Mouse (Mus musculus): ENCODE measurements around the gene Cbfb.
A peak's percentile ranks its signal among the peaks of the same experiment; 100 is the strongest.
"Not testable (repeated sequence)": the region's sequence is repeated elsewhere in the genome, so short reads cannot be mapped to it uniquely, and the experiment has no call there.

Gene Cbfb

DNA sequence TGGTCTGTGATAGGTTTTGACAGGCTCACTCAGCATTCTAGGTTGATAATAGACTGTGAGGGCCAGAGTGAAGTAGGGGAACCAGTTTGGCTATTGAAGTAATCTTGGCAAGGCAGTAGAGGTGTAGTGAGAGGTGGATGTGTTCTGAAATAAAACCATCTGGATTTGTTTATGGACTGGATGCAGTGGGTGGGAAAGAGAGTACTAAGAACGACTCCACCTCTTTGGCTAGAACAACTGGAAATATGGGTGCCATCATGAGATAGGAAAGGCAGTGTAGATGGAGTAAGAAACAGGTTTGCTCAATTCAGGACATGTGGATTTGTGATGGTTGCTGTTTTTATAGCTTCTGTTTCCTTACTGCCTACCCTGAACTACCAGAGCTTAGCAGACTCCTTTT is 11.7 kb downstream of the Cbfb start:
- no peak for DNase-seq (ENCODE audit: low spot score)

DNA sequence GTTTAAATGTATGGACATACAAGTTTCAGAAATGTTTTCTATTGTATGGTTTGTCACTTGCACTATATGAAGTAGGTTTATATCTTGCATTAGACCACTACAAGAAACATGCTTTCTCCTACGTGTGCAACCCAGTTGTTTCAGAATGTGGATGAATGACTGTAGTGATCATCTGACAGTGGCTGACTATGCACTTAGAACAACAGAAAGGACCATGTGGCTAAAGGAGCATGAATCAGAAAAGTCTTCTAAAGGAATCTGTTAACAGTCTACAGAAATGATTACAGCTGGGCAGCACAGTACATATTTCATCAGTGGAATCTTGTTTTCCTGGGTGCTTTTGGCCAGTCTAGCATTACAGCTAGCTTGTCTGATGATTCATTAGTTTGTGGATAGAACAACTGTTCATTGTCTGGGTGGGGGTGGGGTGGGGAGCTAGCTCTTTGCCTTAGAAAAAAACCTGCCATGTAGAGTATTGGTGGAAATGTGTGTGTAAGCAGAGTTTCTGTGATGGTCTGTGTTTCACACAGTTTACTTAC is 16.1 kb downstream of the Cbfb start:
- no peak for DNase-seq (ENCODE audit: low spot score)

DNA sequence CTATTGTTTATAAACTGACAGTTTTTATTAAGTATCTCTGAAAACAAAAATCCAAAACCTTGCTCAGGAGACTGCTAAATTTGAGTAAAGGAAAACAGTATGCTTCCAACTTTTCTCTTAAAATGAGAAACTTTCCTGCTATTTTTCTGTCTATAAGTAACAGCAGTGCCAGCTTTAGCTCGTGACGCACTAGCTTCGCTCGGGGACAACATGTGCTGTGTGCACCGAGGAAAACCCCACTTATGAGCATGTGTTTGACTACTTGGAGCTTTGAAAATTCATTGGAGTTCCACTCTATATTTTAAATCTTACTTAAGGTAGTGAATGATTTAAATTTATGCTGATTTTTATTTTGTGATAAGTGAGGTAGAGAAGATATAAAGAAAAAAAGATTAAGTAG is 21.7 kb downstream of the Cbfb start:
- DNase-seq (ENCODE audit: low spot score), result no peak

DNA sequence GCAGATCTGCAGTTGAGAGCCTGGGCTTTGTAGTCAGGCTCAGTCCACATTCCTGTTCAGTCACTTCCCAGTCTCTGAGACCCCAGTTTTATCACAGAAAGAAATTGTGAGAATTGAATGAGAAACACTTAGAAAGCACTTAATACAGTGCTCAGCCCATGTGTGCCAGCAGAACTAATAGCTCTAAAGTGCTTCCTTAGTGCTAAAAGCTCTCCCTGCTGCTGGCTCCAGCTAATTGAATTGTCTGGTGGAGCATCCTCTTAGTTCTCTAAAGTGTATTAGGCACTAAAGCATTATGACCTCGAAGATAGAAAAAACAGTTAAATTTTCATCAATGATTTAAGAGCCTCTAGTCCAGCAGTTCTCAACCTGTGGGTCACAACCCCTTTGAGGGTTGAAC is 35.3 kb downstream of the Cbfb start:
- DNase-seq (ENCODE audit: low spot score), result peak; percentile 57

DNA sequence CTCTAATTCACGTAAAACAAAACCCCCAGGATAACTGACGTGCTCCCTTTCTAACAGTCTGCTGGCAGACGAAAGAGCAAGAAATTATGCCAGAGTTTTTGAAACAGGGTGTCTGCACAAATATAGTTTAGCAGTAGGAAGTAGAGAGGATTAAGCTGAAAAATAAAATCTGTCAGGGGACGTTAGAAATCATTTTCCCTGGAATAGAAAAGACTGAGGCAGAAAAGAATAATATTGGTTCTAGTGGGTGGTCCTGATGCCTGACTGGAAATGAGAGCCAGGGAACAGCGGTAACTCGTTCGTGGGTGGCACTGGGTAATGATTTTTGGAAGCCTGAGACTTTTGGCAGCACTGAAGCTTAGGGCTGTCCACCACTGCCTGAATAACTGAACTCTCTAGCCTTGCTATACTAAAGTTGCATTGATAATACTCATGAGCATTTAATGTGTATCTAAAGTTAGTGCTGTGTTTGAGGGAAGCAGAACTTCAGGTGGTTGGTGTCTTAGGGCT is 36.3 kb downstream of the Cbfb start:
- DNase-seq (ENCODE audit: low spot score), result no peak

DNA sequence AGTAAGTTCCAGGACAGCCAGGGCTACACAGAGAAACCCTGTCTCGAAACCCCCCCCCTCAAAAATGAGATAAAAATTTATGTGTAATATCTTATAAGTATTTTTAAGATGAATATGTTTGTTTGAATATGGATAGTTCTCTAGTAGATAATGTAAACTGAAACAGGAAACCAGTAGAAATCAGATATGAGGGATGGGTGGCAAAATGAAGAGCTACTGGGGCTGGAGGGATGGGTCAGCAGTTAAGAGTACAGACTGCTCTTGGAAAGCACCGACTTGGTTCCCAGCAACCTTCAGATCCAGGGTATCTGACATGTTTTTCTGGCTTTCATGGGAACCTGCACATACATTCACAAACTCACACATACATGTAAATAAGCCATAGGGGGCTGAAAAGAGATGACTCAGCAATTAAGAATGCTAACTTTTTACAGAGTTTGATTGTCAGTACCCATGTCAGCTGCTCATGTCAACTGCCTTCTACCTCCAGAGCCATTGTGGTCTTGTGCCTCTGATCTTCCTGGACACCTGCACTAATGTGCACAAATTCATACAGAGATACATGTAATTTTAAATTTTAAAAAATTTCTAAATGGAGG is 37.3 kb downstream of the Cbfb start:
- DNase-seq (ENCODE audit: low spot score), result no peak

DNA sequence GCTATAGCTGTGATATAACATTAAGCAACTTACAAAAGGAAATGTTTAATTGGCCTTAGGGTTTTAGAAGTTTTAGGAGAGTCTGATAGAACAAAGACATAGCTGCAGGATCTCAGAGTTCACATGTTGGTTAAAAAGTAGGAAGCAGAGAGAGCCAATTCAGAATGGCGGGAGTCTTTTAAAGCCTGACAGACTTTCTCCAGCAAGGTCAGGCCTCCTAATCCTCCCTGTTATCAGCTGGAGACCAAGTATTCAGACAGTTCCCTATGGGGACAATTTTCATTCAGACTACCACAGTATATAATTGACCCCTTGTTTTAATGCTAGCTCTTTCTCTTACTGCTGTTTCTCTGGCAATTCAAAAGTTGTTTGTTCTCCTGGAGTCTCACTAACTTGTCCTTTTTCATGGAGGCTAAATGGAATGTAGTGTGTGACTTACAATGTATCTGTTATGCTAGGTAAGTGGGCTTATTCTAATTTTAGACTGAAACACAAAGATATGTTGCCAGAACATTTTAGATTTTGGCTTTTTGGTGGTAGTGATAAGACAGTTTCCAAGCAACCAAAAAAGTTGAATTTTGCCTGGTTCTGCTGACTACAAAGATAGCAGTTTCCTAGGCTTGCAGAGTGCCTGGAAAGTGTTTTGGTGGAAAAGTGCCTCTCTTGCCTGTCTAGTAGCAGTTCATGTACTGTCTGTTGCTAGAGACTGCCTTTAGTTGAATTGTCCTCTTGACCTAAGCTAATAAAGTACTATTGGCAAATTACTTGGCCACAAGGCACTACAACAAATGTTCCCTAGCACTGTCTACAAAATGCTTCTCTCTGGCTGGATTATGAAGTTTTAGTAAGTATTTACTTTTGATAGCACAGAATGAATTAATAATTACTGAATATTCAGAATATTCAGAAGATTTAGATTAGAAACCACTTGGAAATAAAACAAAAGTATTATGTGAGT is 39.0 kb downstream of the Cbfb start:
- DNase-seq (ENCODE audit: low spot score), result no peak

DNA sequence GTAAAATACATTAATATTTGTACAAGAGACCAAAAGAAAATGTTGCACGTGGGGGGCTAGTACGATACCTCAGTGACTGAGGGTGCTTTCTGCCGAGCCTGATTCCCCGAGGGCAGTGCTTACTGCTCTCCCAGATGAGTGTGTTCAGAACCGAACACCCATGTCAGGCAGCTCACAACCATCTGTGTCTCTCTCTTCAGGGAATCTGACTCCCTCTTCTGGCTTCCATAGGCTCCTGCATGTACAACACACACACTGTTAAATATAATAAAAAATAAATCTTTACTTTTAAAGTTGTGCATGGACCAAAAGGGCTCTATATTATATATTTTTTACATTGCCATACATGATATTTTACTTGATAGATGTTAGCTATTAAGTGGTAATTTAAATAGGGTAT is 43.6 kb downstream of the Cbfb start:
- DNase-seq (ENCODE audit: low spot score), result no peak

DNA sequence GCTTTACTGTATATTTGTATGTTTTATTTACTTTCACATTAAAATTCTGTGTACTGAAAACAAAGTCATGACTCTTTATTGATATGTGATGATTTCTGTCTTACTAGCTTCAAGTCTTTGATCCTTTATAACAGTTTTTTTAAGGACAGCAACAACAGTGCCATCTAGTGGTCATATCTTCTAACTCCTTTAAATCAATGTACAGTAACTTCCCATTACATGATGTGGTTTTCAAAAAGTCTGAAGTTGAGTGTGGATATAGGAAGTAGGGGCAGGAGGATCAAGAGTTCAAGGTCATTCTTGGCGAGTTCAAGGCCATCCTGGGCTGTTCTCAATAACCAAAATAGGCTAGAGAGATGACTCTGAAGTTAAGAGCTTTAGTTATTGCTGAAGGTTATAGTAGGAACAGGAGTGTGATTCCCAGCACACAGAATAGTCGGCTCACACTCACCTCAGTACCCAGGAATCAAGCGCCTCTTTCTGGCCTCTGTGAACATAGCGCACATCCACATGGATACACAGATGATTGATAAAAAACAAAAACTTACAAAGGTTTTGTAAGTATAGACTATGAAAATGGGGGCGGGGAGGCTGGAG is 47.5 kb downstream of the Cbfb start:
- peak; percentile 92 for DNase-seq (ENCODE audit: low spot score)

DNA sequence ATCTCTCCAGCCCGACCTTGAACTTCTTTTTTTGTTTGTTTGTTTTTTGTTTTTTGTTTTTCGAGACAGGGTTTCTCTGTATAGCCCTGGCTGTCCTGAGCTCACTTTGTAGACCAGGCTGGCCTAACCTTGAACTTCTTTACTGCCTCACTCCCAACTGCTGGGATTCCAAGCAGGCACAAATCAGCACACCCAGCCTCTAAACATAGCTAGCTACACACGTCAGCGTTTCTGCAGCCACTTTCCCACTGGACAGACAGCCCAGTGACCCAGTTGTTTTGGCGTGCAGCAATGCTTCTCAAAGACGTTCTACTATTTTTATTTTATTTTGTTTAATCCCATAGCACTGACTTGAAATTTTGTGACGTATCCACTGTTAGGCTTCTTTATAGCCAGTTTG is 53.4 kb downstream of the Cbfb start:
- DNase-seq (ENCODE audit: low spot score), result no peak

DNA sequence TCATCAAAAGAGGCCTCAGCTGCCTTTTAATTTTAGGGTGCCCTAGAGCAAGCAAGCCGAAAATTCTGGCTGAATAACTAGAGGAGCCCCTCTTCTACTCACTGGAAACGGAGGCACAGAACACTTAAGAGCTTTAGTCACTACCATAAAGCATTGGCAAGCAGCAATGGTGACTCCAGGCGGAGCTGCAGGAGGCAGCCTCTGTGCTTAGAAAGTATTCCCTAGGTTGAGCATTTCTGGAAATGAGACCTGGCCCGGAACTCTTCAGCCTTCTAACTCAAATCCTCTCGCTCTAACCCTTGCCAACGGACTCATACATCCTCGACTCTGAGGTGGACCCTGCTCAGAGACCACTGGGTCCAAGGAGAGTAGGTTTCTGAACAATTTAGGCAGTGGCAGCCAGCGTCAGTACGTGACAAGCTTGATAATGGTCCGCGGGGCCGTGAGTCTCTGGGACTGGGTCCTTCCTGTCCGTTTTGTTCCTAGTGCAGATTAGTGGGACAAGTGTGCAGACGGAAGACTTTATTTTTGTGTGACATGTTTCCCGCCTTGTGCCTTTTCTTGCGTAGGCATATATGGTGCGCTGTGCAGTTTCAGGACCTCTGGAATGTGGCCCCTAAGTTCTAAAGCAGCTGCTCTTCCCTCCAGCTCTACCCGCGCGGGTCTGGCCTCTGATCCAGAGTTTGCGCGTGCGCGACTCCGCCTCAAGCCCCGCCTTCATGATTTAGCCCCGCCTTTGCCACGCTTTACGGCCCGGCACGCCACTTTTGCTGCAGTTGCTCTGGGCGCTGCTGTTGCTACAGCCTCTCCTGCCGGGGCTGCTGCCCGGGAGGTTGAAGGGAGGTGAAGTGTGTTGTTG is 54.2 kb downstream of the Cbfb start, which contains the start of gene D230025D16Rik:
D230025D16Rik (plus strand) TSS at position 733 of the 859 bp plus-strand sequence.
- DNase-seq (ENCODE audit: low spot score), result peak; percentile 99

DNA sequence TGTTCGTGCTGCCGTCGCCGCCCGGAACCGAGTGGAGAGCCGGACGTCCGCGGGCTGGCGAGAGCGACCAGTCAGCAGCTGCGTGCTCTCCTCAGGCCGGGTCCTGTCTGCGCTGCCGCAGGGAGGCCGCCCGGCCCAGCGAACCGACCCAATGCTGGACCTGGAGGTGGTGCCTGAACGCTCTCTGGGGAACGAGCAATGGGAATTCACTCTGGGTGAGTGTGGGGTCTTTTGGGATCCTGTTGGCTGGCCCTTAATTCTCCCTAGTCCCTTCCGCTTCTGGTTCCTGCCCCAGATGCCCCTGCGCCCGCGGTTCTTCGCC is 54.8 kb downstream of the Cbfb start:
- DNase-seq (ENCODE audit: low spot score), result no peak

DNA sequence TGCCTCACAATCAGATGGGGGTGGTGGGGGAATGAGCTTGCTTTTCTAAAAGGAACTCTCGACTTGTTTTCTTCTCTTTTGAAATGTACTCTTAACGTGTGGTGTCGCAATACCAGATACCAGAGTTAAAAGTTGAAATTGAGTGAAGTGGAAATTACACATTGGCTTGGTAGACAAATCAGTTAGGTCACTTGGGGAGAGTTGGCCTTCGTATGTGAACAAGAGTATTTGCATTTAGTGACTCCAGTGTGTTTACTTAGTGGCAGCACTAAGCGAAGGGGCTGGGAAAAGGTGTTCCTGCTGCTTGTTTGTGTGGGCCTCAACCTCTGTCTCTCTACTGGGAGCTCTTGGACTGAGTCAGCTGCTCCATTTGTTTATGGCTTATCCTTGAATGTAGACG is 55.4 kb downstream of the Cbfb start:
- DNase-seq (ENCODE audit: low spot score), result no peak

DNA sequence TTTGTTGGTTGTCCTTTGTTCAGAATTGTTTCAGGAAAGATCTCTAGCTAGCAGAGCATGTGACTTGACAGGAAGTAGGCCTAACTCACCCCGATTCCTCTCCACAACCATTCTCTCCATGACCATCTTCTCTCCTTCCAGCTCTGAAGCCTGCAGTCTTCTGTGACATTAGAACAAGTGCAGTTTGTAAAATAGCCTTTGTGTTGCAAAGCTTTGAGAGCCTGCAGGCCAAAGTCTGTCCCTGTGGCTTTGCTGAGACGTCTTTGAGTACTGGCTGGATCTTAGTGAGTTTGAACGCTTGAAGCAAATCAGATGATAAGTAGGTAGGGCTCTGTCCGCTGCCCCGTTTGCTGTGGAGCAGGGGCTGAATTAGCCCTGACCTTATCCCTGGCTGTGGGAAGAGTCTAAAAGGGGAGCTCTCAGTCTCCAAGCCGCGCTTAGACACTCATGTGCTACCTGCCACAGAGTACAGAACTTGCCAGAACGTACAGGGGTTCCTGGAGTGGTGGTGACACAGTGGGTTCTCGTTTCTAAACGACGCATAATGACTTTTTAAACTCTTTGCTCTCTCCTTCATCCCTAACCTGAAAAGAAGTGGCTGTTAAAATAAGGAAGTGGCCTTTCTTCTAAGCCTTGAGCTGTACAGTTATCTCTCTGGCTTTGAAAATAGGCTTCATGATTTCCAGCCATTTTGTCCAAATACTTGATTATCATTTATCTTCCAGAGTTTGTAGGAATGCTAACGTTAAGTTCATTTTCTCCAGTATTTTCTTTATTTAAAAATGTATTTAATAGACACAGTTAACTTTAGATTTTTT is 61.2 kb downstream of the Cbfb start:
- no peak for DNase-seq (ENCODE audit: low spot score)

DNA sequence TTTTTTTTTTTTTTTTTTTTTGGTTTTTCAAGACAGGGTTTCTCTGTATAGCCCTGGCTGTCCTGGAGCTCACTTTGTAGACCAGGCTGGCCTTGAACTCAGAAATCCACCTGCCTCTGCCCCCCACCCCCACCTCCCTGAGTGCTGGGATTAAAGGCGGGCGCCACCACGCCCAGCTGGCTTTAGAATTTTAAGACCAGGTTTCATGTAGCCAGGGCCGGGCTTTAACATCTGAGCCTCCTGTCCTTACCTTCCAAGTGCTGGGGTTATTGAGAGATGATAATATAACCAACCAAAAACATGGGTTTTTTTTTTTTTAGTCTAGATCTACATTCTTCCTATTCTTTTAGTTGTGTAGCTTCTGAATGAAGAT is 61.8 kb downstream of the Cbfb start:
- not testable (repeated sequence) for DNase-seq (ENCODE audit: low spot score)

DNA sequence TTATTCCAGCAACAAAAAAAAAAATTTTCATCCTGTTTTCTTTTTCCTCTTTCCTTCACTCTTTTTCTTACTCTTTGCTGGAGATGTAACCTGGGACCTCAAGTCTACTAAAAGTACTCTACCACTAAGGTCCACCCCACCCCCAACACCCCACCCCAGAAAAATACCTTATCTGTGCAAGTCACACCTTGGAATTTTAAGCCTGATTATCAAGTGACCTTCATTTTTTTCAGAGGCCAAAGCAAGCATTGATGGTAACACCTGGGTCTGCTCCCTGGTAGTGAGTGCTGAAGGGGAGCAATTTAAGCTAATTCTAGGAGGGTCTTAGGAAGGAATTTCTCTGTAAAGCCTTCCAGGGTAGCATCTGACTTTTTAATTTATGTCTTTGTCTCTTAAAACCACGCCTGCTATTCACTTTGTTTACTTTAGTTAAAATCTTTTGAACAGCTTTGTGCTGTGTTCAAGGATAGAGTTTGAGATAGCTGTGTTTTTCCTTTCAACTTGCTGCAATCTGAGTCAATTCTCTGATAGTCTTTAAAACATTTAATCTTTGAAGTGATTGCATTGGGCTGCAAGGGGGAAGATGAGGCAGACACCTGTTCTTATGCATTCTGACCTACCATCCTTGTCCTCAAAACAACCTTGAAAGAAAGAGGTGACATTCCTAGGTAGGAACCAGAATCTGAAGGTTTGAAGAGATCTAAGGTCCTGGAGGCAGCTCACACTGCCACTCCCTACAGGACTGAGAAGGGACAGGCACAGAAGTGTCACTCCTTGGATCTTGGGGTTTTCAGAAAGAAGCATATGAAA is 62.9 kb downstream of the Cbfb start:
- no peak for DNase-seq (ENCODE audit: low spot score)

DNA sequence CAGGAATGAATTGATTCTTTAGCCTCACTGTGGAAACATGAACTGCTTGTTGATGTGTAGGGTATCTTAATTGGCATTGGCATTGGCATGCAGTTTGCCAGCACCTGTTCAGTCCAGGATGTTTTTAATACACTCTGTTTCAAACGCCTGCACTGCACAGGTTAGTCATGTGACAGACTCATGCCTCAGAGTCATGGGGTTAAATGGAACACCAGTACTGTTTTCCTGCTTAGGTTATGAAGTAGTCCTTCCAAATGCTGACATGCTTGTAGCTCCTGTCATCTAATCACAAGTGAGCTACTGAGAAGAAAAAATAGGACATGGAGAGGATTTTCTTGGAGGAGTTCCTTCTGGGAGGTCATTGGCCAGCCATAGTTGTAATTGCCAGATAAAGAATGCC is 64.7 kb downstream of the Cbfb start:
- DNase-seq (ENCODE audit: low spot score), result no peak

DNA sequence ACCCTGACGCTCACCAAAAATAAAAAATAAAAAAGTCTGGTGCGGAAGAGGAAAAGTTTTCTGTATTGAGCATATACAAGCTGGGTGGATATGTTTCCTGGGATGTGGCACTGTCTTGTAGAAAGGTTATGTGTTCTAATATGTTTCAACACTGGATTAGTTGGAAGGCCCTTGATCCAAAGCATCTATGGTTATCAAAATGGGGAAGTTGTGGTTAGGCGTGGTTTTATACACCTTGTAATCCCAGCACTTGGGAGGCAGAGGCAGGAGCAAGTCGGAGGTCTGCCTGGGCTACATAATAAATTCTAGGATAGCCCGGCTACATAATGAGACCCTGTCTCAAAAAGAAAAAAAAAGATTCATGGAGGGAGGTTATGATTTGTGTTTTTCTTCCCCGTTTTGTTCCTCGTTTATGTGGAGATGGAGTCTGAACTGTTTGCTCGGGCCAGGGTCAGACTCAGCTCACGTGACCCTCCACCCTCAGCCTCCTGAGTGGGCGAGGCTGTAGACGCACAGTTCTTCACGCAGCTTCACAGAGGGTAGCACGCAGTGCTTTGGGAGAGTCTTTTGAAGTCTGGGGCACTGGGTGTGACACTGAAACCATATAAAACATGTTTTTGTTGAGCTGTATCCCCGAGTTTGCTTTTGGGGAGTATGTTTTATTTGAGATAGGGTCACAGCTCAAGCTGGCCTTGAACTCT is 67.1 kb downstream of the Cbfb start:
- no peak for DNase-seq (ENCODE audit: low spot score)

DNA sequence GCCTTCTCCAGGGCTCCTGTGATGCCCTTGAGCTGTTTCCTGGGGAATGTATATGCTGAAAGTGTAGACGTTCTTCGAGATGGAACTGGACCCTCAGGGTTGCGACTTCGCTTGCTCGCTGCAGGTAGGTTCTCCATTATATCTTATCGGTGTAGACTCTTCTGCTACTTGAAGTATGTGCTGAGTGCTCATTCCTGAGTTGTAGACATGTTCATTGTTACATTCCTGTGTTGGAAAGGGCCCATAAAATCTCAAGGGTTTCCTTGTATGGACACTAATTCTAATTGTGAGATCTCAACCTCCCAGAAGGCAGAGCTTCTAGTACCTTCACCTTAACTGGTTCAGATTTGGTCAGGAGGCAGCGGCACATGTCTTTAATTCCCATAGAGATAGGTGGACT is 70.5 kb downstream of the Cbfb start:
- no peak for DNase-seq (ENCODE audit: low spot score)

DNA sequence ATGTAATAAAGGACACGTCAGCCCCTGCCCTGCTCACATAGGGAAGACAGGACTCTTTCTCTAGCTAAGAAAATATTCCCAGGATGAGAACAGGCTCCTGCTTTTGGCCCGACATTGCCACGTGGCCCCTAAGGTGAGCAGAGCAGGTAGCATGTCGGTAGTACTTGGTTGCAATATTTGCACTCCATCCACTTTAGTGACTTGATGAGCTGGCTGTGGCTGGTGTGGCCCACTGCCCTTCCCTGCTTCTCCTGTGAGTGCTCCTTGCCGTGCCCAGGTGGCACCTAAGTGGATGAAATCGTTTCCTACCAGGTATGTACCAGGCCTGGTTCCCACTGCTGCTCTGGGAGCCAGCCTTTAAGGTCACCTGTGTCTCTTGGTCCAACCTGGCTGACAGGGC is 81.5 kb downstream of the Cbfb start:
- DNase-seq (ENCODE audit: low spot score), result no peak
